Mouse (Mus musculus) liver, embryonic 14.5 days (tissue): Measurements from ENCODE around the gene Atad1. TPM values are rescaled to one million over a fixed set of nuclear protein-coding genes. Genes with fewer than 3 reads are reported as not detected.

Experiments
- ATAC-seq: fragments of 200-750 bp; cut with Nextera tagmentation; 2 replicates; pipeline ENCODE4 v1.8.0; 2017; ENCODE audit warnings: moderate number of reproducible peaks, mild to moderate bottlenecking, moderate library complexity; ENCODE audit not compliant: insufficient read depth
- DNase-seq, 3 experiments: peaks; one replicate each; pipeline ENCODE4 v3.0.0-alpha.2; 2012 to 2013; ENCODE audit warnings: low read depth in 3 of 3, low spot score in 3 of 3
- H3K27ac ChIP-seq: fragments of 300-500 bp; sonication (generic); 2 replicates; pipeline ENCODE4 v1.5.1; 2014; ENCODE audit warnings: moderate library complexity, mild to moderate bottlenecking, control low read depth, inconsistent platforms
- H3K27me3 ChIP-seq: fragments of 300-500 bp; sonication (generic); 2 replicates; pipeline ENCODE4 v1.6.1; 2014; ENCODE audit warnings: mild to moderate bottlenecking, low read length, moderate library complexity; ENCODE audit not compliant: control insufficient read depth, insufficient read depth
- H3K36me3 ChIP-seq: fragments of 300-500 bp; sonication (generic); replicated peaks from 2 replicates; pipeline ENCODE4 v1.6.1; 2014; ENCODE audit warnings: low read depth; ENCODE audit not compliant: control insufficient read depth, insufficient read depth
- H3K4me1 ChIP-seq, 2 experiments: fragments of 200-500 bp in 1 of 2; fragments of 300-500 bp in 1 of 2; sonication (generic) in 1 of 2; replicated peaks; 2 replicates each; pipeline ENCODE4 v1.6.1; 2012 to 2014; ENCODE audit warnings: antibody characterized with exemption in 1 of 2, inconsistent platforms in 1 of 2, low read length in 1 of 2; ENCODE audit not compliant: control insufficient read depth in 2 of 2, insufficient read depth in 2 of 2
- H3K4me2 ChIP-seq: fragments of 300-500 bp; sonication (generic); 2 replicates; pipeline ENCODE4 v1.6.1; 2014; ENCODE audit warnings: low read depth, mild to moderate bottlenecking, control low read depth, moderate library complexity
- H3K4me3 ChIP-seq, 2 experiments: fragments of 200-500 bp in 1 of 2; fragments of 300-500 bp in 1 of 2; sonication (generic) in 1 of 2; 2 replicates each; pipeline ENCODE4 v1.5.1; 2012 to 2014; ENCODE audit warnings: low read depth in 2 of 2, low read length in 2 of 2, mild to moderate bottlenecking in 2 of 2, control low read depth in 1 of 2, inconsistent platforms in 1 of 2, moderate library complexity in 1 of 2; ENCODE audit not compliant: insufficient read depth in 1 of 2
- H3K9ac ChIP-seq: fragments of 300-500 bp; sonication (generic); replicated peaks from 2 replicates; pipeline ENCODE4 v1.6.1; 2014; ENCODE audit warnings: mild to moderate bottlenecking, control low read depth, moderate library complexity
- H3K9me3 ChIP-seq: fragments of 300-500 bp; sonication (generic); 2 replicates; pipeline ENCODE4 v1.6.1; 2016; ENCODE audit warnings: low read length, mixed read lengths; ENCODE audit not compliant: control insufficient read depth
- CTCF ChIP-seq: IDR thresholded peaks from 2 replicates; pipeline ENCODE4 v1.5.1; 2016; ENCODE audit warnings: antibody characterized with exemption, low read depth, control low read depth
- EP300 ChIP-seq: IDR thresholded peaks from 2 replicates; pipeline ENCODE4 v1.6.1; 2016; ENCODE audit warnings: antibody characterized with exemption, low read depth
- WGBS: fragments of 180-500 bp; shearing (Covaris S2); extraction: QIAGEN DNeasy Blood & Tissue Kit; methylation state at CpG from one replicate; pipeline ENCODE4 v1.1.7; 2014; ENCODE audit not compliant: insufficient replicate concordance; 5-methylcytosine and 5-hydroxymethylcytosine counted together
- polyA plus RNA-seq, 2 experiments: library from polyadenylated mRNA; depleted of rRNA in 1 of 2; stranded (reverse) in 1 of 2; unstranded in 1 of 2; fragments of >200 nt; fragmentation: Nextera tagmentation in 1 of 2; extraction: Ambion mirVana in 1 of 2; gene quantifications; 2 replicates each; pipeline versions ENCODE4 v1.2.1 to v1.2.3; 2012 to 2014

The Atad1 gene
- polyA plus RNA-seq, 2 experiments: 9.9 to 20.9 TPM

- no peaks in the 10 kb centered on the region for H3K27me3 ChIP-seq
- TF ChIP-seq CTCF (no peak), EP300 (no peak)
- no peak overlapping the region for H3K27ac ChIP-seq
- DNase-seq (no peak), ATAC-seq (no peak)
- H3K9ac ChIP-seq: no peak overlapping the region
- H3K4me3 ChIP-seq: no peak overlapping the region
- H3K36me3 ChIP-seq: no peaks in the 10 kb centered on the region
- peaks cover 6 to 17% of the 10 kb centered on the region in 2 experiments for H3K4me1 ChIP-seq
- H3K9me3 ChIP-seq: no peaks in the 10 kb centered on the region
- no peak overlapping the region for H3K4me2 ChIP-seq
- WGBS: 82% methylated on average over 8 of the region's 8 CpGs
Measured at GRCm38 (mm10) chr19:32641995-32642394, 97.6 kb downstream of the Atad1 start.

- no peak for TF ChIP-seq CTCF
- no peak for TF ChIP-seq EP300
- H3K4me3 ChIP-seq: no peak overlapping the region
- no peaks in the 10 kb centered on the region for H3K36me3 ChIP-seq
- H3K9me3 ChIP-seq: no peaks in the 10 kb centered on the region
- H3K4me2 ChIP-seq: no peak overlapping the region
- DNase-seq (no peak), ATAC-seq (no peak)
- no peak overlapping the region for H3K27ac ChIP-seq
- peaks cover 6 to 20% of the 10 kb centered on the region in 2 experiments for H3K4me1 ChIP-seq
- WGBS: 85% methylated on average over 7 of the region's 7 CpGs
- H3K27me3 ChIP-seq: no peaks in the 10 kb centered on the region
- H3K9ac ChIP-seq: no peak overlapping the region
Measured at GRCm38 (mm10) chr19:32641535-32641934, 98.1 kb downstream of the Atad1 start.

- peak overlapping the region; percentile 41; the same call in 1 of the 2 replicates for H3K4me2 ChIP-seq
- H3K36me3 ChIP-seq: no peaks in the 10 kb centered on the region
- TF ChIP-seq EP300 (no peak), CTCF (no peak)
- H3K27ac ChIP-seq: no peak overlapping the region
- H3K4me3 ChIP-seq: no peak overlapping the region
- no peak overlapping the region for H3K9ac ChIP-seq
- 31% methylated on average over 13 of the region's 13 CpGs for WGBS
- H3K27me3 ChIP-seq: no peaks in the 10 kb centered on the region
- DNase-seq: no peak
- no peak for ATAC-seq
- H3K9me3 ChIP-seq: no peaks in the 10 kb centered on the region
- peaks cover 6 to 20% of the 10 kb centered on the region in 2 experiments for H3K4me1 ChIP-seq
Measured at GRCm38 (mm10) chr19:32638276-32638903, 101.2 kb downstream of the Atad1 start.

- H3K9ac ChIP-seq: no peak overlapping the region; the same call in 1 of the 2 replicates
- H3K4me2 ChIP-seq: peak overlapping the region; percentile 41
- 16% methylated on average over 16 of the region's 16 CpGs for WGBS
- H3K9me3 ChIP-seq: no peaks in the 10 kb centered on the region
- no peaks in the 10 kb centered on the region for H3K27me3 ChIP-seq
- ATAC-seq (peak; percentile 76), DNase-seq (peak in 2 of 3 experiments; percentile 29 to 30)
- peak overlapping the region; percentile 41 for H3K27ac ChIP-seq
- no peak overlapping the region for H3K4me3 ChIP-seq
- TF ChIP-seq CTCF (no peak), EP300 (no peak)
- H3K36me3 ChIP-seq: no peaks in the 10 kb centered on the region
- peaks cover 6 to 20% of the 10 kb centered on the region in 2 experiments for H3K4me1 ChIP-seq
Measured at GRCm38 (mm10) chr19:32637357-32638275, 102.0 kb downstream of the Atad1 start.

DNA sequence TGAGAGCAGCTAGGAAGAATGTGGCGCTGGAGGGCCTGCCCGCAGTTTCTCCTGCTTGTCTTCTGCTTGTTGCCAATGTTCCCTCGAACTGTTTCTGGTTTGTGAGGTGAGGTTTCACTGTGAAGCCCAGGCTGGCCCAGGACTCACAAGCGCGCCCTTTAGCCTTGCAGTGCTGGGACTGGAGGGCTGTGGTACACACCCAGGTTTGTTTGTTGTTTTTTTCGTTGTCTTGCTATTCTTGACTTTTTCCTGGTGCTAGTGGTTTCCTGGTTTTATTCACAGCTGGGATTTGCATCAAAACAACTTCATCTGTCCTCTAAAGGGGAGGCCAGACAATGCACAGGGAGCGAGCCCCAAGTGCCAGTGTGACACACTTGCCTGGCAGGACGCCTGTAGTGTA lies 104.7 kb downstream of the Atad1 start:
- ATAC-seq (no peak), DNase-seq (no peak)
- no peak overlapping the region for H3K4me2 ChIP-seq
- peaks cover 6 to 22% of the 10 kb centered on the region in 2 experiments for H3K4me1 ChIP-seq
- no peak overlapping the region for H3K9ac ChIP-seq
- TF ChIP-seq EP300: no peak
- TF ChIP-seq CTCF: no peak
- no peak overlapping the region for H3K4me3 ChIP-seq
- H3K27ac ChIP-seq: no peak overlapping the region
- no peaks in the 10 kb centered on the region for H3K36me3 ChIP-seq
- no peaks in the 10 kb centered on the region for H3K9me3 ChIP-seq
- WGBS: 60% methylated on average over 8 of the region's 8 CpGs
- no peaks in the 10 kb centered on the region for H3K27me3 ChIP-seq
